Mouse (Mus musculus): ENCODE measurements around the gene Ly6g6d. TPM values are rescaled to one million over a fixed set of nuclear protein-coding genes. Genes with fewer than 3 reads are reported as not detected.
A peak's percentile ranks its signal among the peaks of the same experiment; 100 is the strongest.
"Not testable (repeated sequence)": the region's sequence is repeated elsewhere in the genome, so short reads cannot be mapped to it uniquely, and the experiment has no call there.

Ly6g6d gene
- polyA plus RNA-seq, 1 experiment from 2014 or later = 0.60 TPM

GRCm38 (mm10) chr17:35039121-35039873 is 38.6 kb downstream of the Ly6g6d start:
- no peak overlapping the region for H3K9ac ChIP-seq (replicated peaks)
- no peaks in the 10 kb centered on the region for H3K27me3 ChIP-seq (ENCODE audit: insufficient read depth, low read length)
- H3K4me3 ChIP-seq (ENCODE audit: low read depth, low read length) = no peak overlapping the region
- no peak overlapping the region for H3K27ac ChIP-seq (ENCODE audit: low read depth)
- no peaks in the 10 kb centered on the region for H3K9me3 ChIP-seq (ENCODE audit: low read length)
- DNase-seq (no peak), ATAC-seq (no peak)
- no peak overlapping the region for H3K4me2 ChIP-seq (ENCODE audit: low read depth, low read length)
- WGBS (ENCODE audit: insufficient replicate concordance) = 84% methylated on average over 11 of the region's 11 CpGs
- no peaks in the 10 kb centered on the region for H3K36me3 ChIP-seq (replicated peaks; ENCODE audit: insufficient read depth, low read length)
- peaks cover 12% of the 10 kb centered on the region for H3K4me1 ChIP-seq (ENCODE audit: insufficient read depth)
- no peak for TF ChIP-seq EP300 (IDR thresholded peaks at IDR 0.05; ENCODE audit: low read depth)
- TF ChIP-seq CTCF (IDR thresholded peaks at IDR 0.05; ENCODE audit: low read depth) = no peak

GRCm38 (mm10) chr17:35034896-35035295 is 43.0 kb downstream of the Ly6g6d start:
- ATAC-seq = no peak
- no peak for TF ChIP-seq EP300 (IDR thresholded peaks at IDR 0.05; ENCODE audit: low read depth)
- TF ChIP-seq CTCF (IDR thresholded peaks at IDR 0.05; ENCODE audit: low read depth) = no peak
- WGBS (ENCODE audit: insufficient replicate concordance) = 53% methylated on average over 6 of the region's 6 CpGs

DNA sequence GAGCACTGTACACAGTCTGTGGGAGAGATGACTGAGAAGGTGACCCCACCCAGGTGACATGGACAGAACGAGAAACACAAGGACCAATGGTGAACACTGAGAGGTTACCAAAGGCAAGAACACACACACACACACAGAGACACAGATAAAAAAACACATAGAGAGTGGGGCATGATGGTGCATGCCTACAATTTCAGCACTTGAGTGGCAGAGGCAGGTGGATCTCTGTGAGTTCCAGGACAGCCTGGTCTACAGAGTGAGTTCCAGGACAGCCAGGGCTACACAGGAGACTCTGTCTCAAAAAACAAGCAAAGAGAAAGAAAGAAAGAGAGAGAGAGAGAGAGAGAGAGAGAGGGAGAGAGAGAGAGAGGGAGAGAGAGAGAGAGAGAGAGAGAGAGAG is 44.2 kb downstream of the Ly6g6d start:
- not testable (repeated sequence) for H3K36me3 ChIP-seq (replicated peaks; ENCODE audit: insufficient read depth, low read length); ATAC-seq; H3K4me2 ChIP-seq (ENCODE audit: low read depth, low read length); H3K27ac ChIP-seq (ENCODE audit: low read depth); DNase-seq; H3K27me3 ChIP-seq (ENCODE audit: insufficient read depth, low read length); H3K9me3 ChIP-seq (ENCODE audit: low read length); H3K4me3 ChIP-seq (ENCODE audit: low read depth, low read length); H3K9ac ChIP-seq (replicated peaks)
- peaks cover 14% of the 10 kb centered on the region for H3K4me1 ChIP-seq (ENCODE audit: insufficient read depth)
- 46% methylated on average over 1 of the region's 1 CpGs for WGBS (ENCODE audit: insufficient replicate concordance)

More at GRCm38 (mm10) chr17:35034896-35035295, 43.0 kb downstream of the Ly6g6d start:
- no peaks in the 10 kb centered on the region for H3K9me3 ChIP-seq (ENCODE audit: low read length)
- no peaks in the 10 kb centered on the region for H3K36me3 ChIP-seq (replicated peaks; ENCODE audit: insufficient read depth, low read length)
- H3K27ac ChIP-seq (ENCODE audit: low read depth) = no peak overlapping the region
- no peak overlapping the region for H3K4me2 ChIP-seq (ENCODE audit: low read depth, low read length)
- H3K4me1 ChIP-seq (ENCODE audit: insufficient read depth) = peaks cover 7% of the 10 kb centered on the region
- no peak overlapping the region for H3K4me3 ChIP-seq (ENCODE audit: low read depth, low read length)
- H3K27me3 ChIP-seq (ENCODE audit: insufficient read depth, low read length) = no peaks in the 10 kb centered on the region
- DNase-seq = no peak
- H3K9ac ChIP-seq (replicated peaks) = no peak overlapping the region

GRCm38 (mm10) chr17:35032323-35032870 is 45.5 kb downstream of the Ly6g6d start:
- no peaks in the 10 kb centered on the region for H3K36me3 ChIP-seq (replicated peaks; ENCODE audit: insufficient read depth, low read length)
- WGBS (ENCODE audit: insufficient replicate concordance) = 65% methylated on average over 8 of the region's 8 CpGs
- H3K4me2 ChIP-seq (ENCODE audit: low read depth, low read length) = no peak overlapping the region
- H3K4me1 ChIP-seq (ENCODE audit: insufficient read depth) = peaks cover 14% of the 10 kb centered on the region
- no peak overlapping the region for H3K4me3 ChIP-seq (ENCODE audit: low read depth, low read length)
- DNase-seq (peak; percentile 20), ATAC-seq (no peak)
- H3K9ac ChIP-seq (replicated peaks) = no peak overlapping the region
- no peaks in the 10 kb centered on the region for H3K9me3 ChIP-seq (ENCODE audit: low read length)
- TF ChIP-seq EP300 (IDR thresholded peaks at IDR 0.05; ENCODE audit: low read depth) = no peak
- TF ChIP-seq CTCF (IDR thresholded peaks at IDR 0.05; ENCODE audit: low read depth) = peak; percentile 46
- no peaks in the 10 kb centered on the region for H3K27me3 ChIP-seq (ENCODE audit: insufficient read depth, low read length)
- H3K27ac ChIP-seq (ENCODE audit: low read depth) = no peak overlapping the region

GRCm38 (mm10) chr17:35031880-35032279 is 46.0 kb downstream of the Ly6g6d start:
- Histone ChIP-seq H3K36me3 (replicated peaks; ENCODE audit: insufficient read depth, low read length) (no peaks in the 10 kb centered on the region), H3K27ac (ENCODE audit: low read depth) (no peak overlapping the region), H3K4me2 (ENCODE audit: low read depth, low read length) (no peak overlapping the region), H3K27me3 (ENCODE audit: insufficient read depth, low read length) (no peaks in the 10 kb centered on the region), H3K4me1 (ENCODE audit: insufficient read depth) (peaks cover 14% of the 10 kb centered on the region), H3K4me3 (ENCODE audit: low read depth, low read length) (no peak overlapping the region), H3K9ac (replicated peaks) (no peak overlapping the region), H3K9me3 (ENCODE audit: low read length) (no peaks in the 10 kb centered on the region)
- peak; percentile 18 for DNase-seq
- TF ChIP-seq EP300 (IDR thresholded peaks at IDR 0.05; ENCODE audit: low read depth) (no peak), CTCF (IDR thresholded peaks at IDR 0.05; ENCODE audit: low read depth) (no peak)
- no peak for ATAC-seq
- 78% methylated on average over 7 of the region's 7 CpGs for WGBS (ENCODE audit: insufficient replicate concordance)

DNA sequence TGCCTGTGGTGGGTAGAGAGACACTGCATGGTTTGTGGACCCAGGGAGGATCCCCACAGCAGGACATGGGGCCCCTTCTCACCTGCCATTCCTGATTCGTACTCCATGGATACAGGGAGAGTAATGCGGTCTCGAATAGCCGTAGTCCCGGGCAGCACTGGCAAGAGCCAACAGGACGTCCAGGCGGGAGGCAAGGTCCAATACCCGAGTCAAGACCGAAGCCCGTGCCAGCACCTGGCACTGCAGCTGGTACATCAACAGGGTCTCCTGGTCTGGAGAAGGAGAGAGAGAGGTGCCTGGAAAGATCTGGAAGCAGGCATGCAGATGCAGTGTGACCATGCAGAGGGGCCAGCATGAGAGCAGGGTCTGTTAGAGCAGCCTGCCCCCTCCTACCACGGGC is 46.6 kb downstream of the Ly6g6d start:
- Histone ChIP-seq H3K36me3 (replicated peaks; ENCODE audit: insufficient read depth, low read length) (no peaks in the 10 kb centered on the region), H3K4me3 (ENCODE audit: low read depth, low read length) (no peak overlapping the region), H3K4me2 (ENCODE audit: low read depth, low read length) (no peak overlapping the region), H3K27ac (ENCODE audit: low read depth) (no peak overlapping the region), H3K4me1 (ENCODE audit: insufficient read depth) (peaks cover 14% of the 10 kb centered on the region), H3K9ac (replicated peaks) (no peak overlapping the region), H3K9me3 (ENCODE audit: low read length) (no peaks in the 10 kb centered on the region), H3K27me3 (ENCODE audit: insufficient read depth, low read length) (no peaks in the 10 kb centered on the region)
- ATAC-seq = no peak
- WGBS (ENCODE audit: insufficient replicate concordance) = 91% methylated on average over 11 of the region's 11 CpGs
- peak; percentile 14 for DNase-seq
- TF ChIP-seq CTCF (IDR thresholded peaks at IDR 0.05; ENCODE audit: low read depth) (no peak), EP300 (IDR thresholded peaks at IDR 0.05; ENCODE audit: low read depth) (no peak)

All from liver, postnatal 0 days (tissue).